Mouse (Mus musculus) myocyte (in vitro differentiated cells): ENCODE measurements around the gene Ndufs8. TPM values are rescaled to one million over a fixed set of nuclear protein-coding genes. Genes with fewer than 3 reads are reported as not detected.

Source experiments
- H3K27me3 ChIP-seq: one replicate; pipeline ENCODE4 v1.6.1; 2011; ENCODE audit not compliant: control insufficient read depth, insufficient read depth, insufficient read length
- H3K36me3 ChIP-seq: one replicate; pipeline ENCODE4 v1.6.1; 2011; ENCODE audit not compliant: control insufficient read depth, insufficient read depth
- H3K4me2 ChIP-seq: one replicate; pipeline ENCODE4 v1.6.1; 2011; ENCODE audit warnings: low read depth, control low read depth
- H3K4me3 ChIP-seq: one replicate; pipeline ENCODE4 v1.5.1; 2011; ENCODE audit warnings: mild to moderate bottlenecking, control low read depth, moderate library complexity
- H3K79me2 ChIP-seq: one replicate; pipeline ENCODE4 v1.6.1; 2011; ENCODE audit not compliant: control insufficient read depth, insufficient read depth
- H3ac ChIP-seq: one replicate; pipeline ENCODE4 v1.6.1; 2011; ENCODE audit not compliant: control insufficient read depth, insufficient read length
- CEBPB ChIP-seq: IDR thresholded peaks from 2 replicates; pipeline ENCODE4 v1.6.1; 2011; ENCODE audit warnings: mild to moderate bottlenecking, moderate library complexity; ENCODE audit not compliant: poor library complexity, insufficient read depth, severe bottlenecking
- E2F4 ChIP-seq: IDR thresholded peaks from one replicate; pipeline ENCODE4 v1.6.1; 2011; ENCODE audit warnings: mild to moderate bottlenecking, control low read depth, moderate library complexity; ENCODE audit not compliant: insufficient read depth
- MAX ChIP-seq: IDR thresholded peaks from one replicate; pipeline ENCODE4 v1.6.1; 2011; ENCODE audit warnings: low read depth, mild to moderate bottlenecking, control low read depth
- MYOD1 ChIP-seq, 3 experiments: IDR thresholded peaks; one replicate each; pipeline ENCODE4 v1.6.1; 2011; ENCODE audit warnings: control low read depth in 2 of 3, low read depth in 2 of 3, mild to moderate bottlenecking in 2 of 3, moderate library complexity in 1 of 3; ENCODE audit not compliant: insufficient read length in 2 of 3, control insufficient read depth in 1 of 3
- MYOG ChIP-seq, 3 experiments: IDR thresholded peaks; one replicate each; pipeline ENCODE4 v1.6.1; 2011; ENCODE audit warnings: control low read depth in 2 of 3, low read depth in 2 of 3, mild to moderate bottlenecking in 2 of 3; ENCODE audit not compliant: insufficient read length in 2 of 3, control insufficient read depth in 1 of 3, insufficient read depth in 1 of 3
- POLR2A ChIP-seq: IDR thresholded peaks from one replicate; pipeline ENCODE4 v1.6.1; 2011; ENCODE audit warnings: low read depth, mild to moderate bottlenecking, control low read depth, moderate library complexity; ENCODE audit not compliant: insufficient read length
- POLR2AphosphoS2 ChIP-seq: IDR thresholded peaks from one replicate; pipeline ENCODE4 v1.6.1; 2011; ENCODE audit warnings: low read depth, control low read depth; ENCODE audit not compliant: insufficient read length
- REST ChIP-seq: IDR thresholded peaks from one replicate; pipeline ENCODE4 v1.6.1; 2011; ENCODE audit warnings: mild to moderate bottlenecking, control low read depth, moderate library complexity; ENCODE audit not compliant: insufficient read depth, insufficient read length
- SRF ChIP-seq: IDR thresholded peaks from one replicate; pipeline ENCODE4 v1.6.1; 2011; ENCODE audit warnings: low read depth; ENCODE audit not compliant: control insufficient read depth, insufficient read length
- TCF12 ChIP-seq: IDR thresholded peaks from one replicate; pipeline ENCODE4 v1.6.1; 2011; ENCODE audit warnings: mild to moderate bottlenecking, control low read depth; ENCODE audit not compliant: poor library complexity, insufficient read depth, severe bottlenecking
- TCF3 ChIP-seq: IDR thresholded peaks from one replicate; pipeline ENCODE4 v1.6.1; 2011; ENCODE audit warnings: low read depth, control low read depth; ENCODE audit not compliant: insufficient read length
- USF1 ChIP-seq: IDR thresholded peaks from one replicate; pipeline ENCODE4 v1.6.1; 2011; ENCODE audit warnings: low read depth, mild to moderate bottlenecking, control low read depth, moderate library complexity
- polyA plus RNA-seq: library from polyadenylated mRNA; unstranded; fragments of >200 nt; fragmentation: generic; extraction: Trizol; gene quantifications from one replicate; pipeline ENCODE4 v1.2.1, GENCODE M21; 2012; ENCODE audit warnings: missing spikeins

Ndufs8 gene
- polyA plus RNA-seq, 1 experiment, result 482 TPM

GRCm38 (mm10) chr19:3889096-3889495 lies 23.5 kb downstream of the Ndufs8 start:
- Histone ChIP-seq H3K27me3 (no peaks in the 10 kb centered on the region), H3K4me2 (no peak overlapping the region), H3K36me3 (peaks cover 98% of the 10 kb centered on the region), H3K4me3 (no peak overlapping the region), H3ac (no peak overlapping the region), H3K79me2 (no peaks in the 10 kb centered on the region)
- TF ChIP-seq USF1 (no peak), TCF3 (no peak), MYOD1 (IDR thresholded peaks at IDR 0.05; ENCODE audit: control insufficient read depth in 1 of 3, insufficient read length in 2 of 3, low read depth in 2 of 3) (no peak), SRF (no peak), TCF12 (no peak), POLR2AphosphoS2 (peak; percentile 18), MYOG (IDR thresholded peaks at IDR 0.05; ENCODE audit: control insufficient read depth in 1 of 3, insufficient read depth in 1 of 3, insufficient read length in 2 of 3, low read depth in 2 of 3) (no peak)

- Histone ChIP-seq H3K4me3 (no peak overlapping the region), H3K27me3 (no peaks in the 10 kb centered on the region), H3K79me2 (peaks cover 27% of the 10 kb centered on the region), H3ac (no peak overlapping the region), H3K4me2 (no peak overlapping the region), H3K36me3 (peaks cover 68% of the 10 kb centered on the region)
- TF ChIP-seq MYOD1 (IDR thresholded peaks at IDR 0.05; ENCODE audit: control insufficient read depth in 1 of 3, insufficient read length in 2 of 3, low read depth in 2 of 3), result no peak
- TF ChIP-seq MYOG (IDR thresholded peaks at IDR 0.05; ENCODE audit: control insufficient read depth in 1 of 3, insufficient read depth in 1 of 3, insufficient read length in 2 of 3, low read depth in 2 of 3), result no peak
- TF ChIP-seq POLR2AphosphoS2, result no peak
- TF ChIP-seq USF1, result no peak
- no peak for TF ChIP-seq REST
- TF ChIP-seq SRF, result no peak
- no peak for TF ChIP-seq TCF3
- TF ChIP-seq CEBPB, result no peak
- no peak for TF ChIP-seq E2F4
Observed at GRCm38 (mm10) chr19:3884325-3884990, 28.1 kb downstream of the Ndufs8 start.

GRCm38 (mm10) chr19:3882214-3882613 lies 30.4 kb downstream of the Ndufs8 start:
- peaks cover 52% of the 10 kb centered on the region for H3K36me3 ChIP-seq
- H3K27me3 ChIP-seq, result no peaks in the 10 kb centered on the region
- TF ChIP-seq MAX (no peak), TCF3 (no peak), SRF (no peak), MYOD1 (IDR thresholded peaks at IDR 0.05; ENCODE audit: control insufficient read depth in 1 of 3, insufficient read length in 2 of 3, low read depth in 2 of 3) (no peak), E2F4 (no peak), REST (no peak), POLR2AphosphoS2 (no peak), POLR2A (no peak), TCF12 (no peak), USF1 (no peak), MYOG (IDR thresholded peaks at IDR 0.05; ENCODE audit: control insufficient read depth in 1 of 3, insufficient read depth in 1 of 3, insufficient read length in 2 of 3, low read depth in 2 of 3) (no peak), CEBPB (no peak)
- H3K79me2 ChIP-seq, result peaks cover 46% of the 10 kb centered on the region
- H3ac ChIP-seq, result no peak overlapping the region
- H3K4me3 ChIP-seq, result no peak overlapping the region
- H3K4me2 ChIP-seq, result no peak overlapping the region

GRCm38 (mm10) chr19:3880054-3880848 lies 32.3 kb downstream of the Ndufs8 start:
- no peak overlapping the region for H3K4me2 ChIP-seq
- H3K79me2 ChIP-seq, result peaks cover 54% of the 10 kb centered on the region
- no peaks in the 10 kb centered on the region for H3K27me3 ChIP-seq
- no peak overlapping the region for H3K4me3 ChIP-seq
- H3K36me3 ChIP-seq, result peaks cover 33% of the 10 kb centered on the region
- TF ChIP-seq TCF12, result no peak
- no peak for TF ChIP-seq MYOG (IDR thresholded peaks at IDR 0.05; ENCODE audit: control insufficient read depth in 1 of 3, insufficient read depth in 1 of 3, insufficient read length in 2 of 3, low read depth in 2 of 3)
- no peak for TF ChIP-seq USF1
- TF ChIP-seq MAX, result no peak
- no peak for TF ChIP-seq E2F4
- no peak for TF ChIP-seq POLR2AphosphoS2
- no peak for TF ChIP-seq REST
- no peak for TF ChIP-seq TCF3
- TF ChIP-seq POLR2A, result no peak
- TF ChIP-seq MYOD1 (IDR thresholded peaks at IDR 0.05; ENCODE audit: control insufficient read depth in 1 of 3, insufficient read length in 2 of 3, low read depth in 2 of 3), result no peak
- TF ChIP-seq CEBPB, result no peak
- TF ChIP-seq SRF, result no peak
- H3ac ChIP-seq, result no peak overlapping the region

GRCm38 (mm10) chr19:3875045-3875444 lies 37.5 kb downstream of the Ndufs8 start:
- Histone ChIP-seq H3ac (no peak overlapping the region), H3K27me3 (no peaks in the 10 kb centered on the region), H3K36me3 (peaks cover 15% of the 10 kb centered on the region), H3K4me2 (no peak overlapping the region), H3K4me3 (no peak overlapping the region), H3K79me2 (peaks cover 84% of the 10 kb centered on the region)
- TF ChIP-seq MYOD1 (IDR thresholded peaks at IDR 0.05; ENCODE audit: control insufficient read depth in 1 of 3, insufficient read length in 2 of 3, low read depth in 2 of 3), result no peak
- no peak for TF ChIP-seq REST
- TF ChIP-seq POLR2A, result no peak
- TF ChIP-seq TCF3, result no peak
- TF ChIP-seq TCF12, result no peak
- no peak for TF ChIP-seq SRF
- no peak for TF ChIP-seq CEBPB
- TF ChIP-seq E2F4, result no peak
- TF ChIP-seq USF1, result no peak
- no peak for TF ChIP-seq MYOG (IDR thresholded peaks at IDR 0.05; ENCODE audit: control insufficient read depth in 1 of 3, insufficient read depth in 1 of 3, insufficient read length in 2 of 3, low read depth in 2 of 3)
- TF ChIP-seq POLR2AphosphoS2, result no peak
